Comparison of ENCODE assay signal across 15 mouse cellular contexts in genomic region chr1:128548220-128548998, GRCm38 (mm10). TPM values are rescaled to one million over a fixed set of nuclear protein-coding genes. Genes with fewer than 3 reads are reported as not detected.
DNase-seq lines count a peak whose midpoint lies in the region; ATAC-seq lines count a peak whose summit lies in the region.
"Had no signal": no experiment of that assay in that cellular context is flagged by ENCODE, and none has a peak within 500 bp of the region (broad histone marks: within the 10 kb centered on the region; RNA-seq: fewer than 3 reads in every experiment).

No protein-coding gene starts in this region.

- peak; percentile 10 for DNase-seq in lung, postnatal 36 days
- DNase-seq in lung, postnatal 14 days = no peak
- DNase-seq in CD4-positive, CD25-positive, alpha-beta regulatory T cell, adult 2 months (ENCODE audit: low read depth, low spot score) = peak; percentile 81
- peak; percentile 76 for DNase-seq in naive thymus-derived CD4-positive, alpha-beta T cell, adult 2 months (ENCODE audit: low read depth)
- no peak for DNase-seq in urinary bladder, postnatal 14 days (ENCODE audit: low spot score)
- no peak for DNase-seq in cerebellum, adult 11-12 months
- DNase-seq in right cerebral cortex, postnatal 14 days = no peak
- DNase-seq: heart, adult 2 months; heart, postnatal 10 days; kidney, adult 11 months; kidney, postnatal 25 days; layer of hippocampus, adult 9-11 months; lung, embryonic 14.5 days had no signal

- ATAC-seq in granulocyte monocyte progenitor cell, adult 5-6 weeks (replicated peaks; ENCODE audit: poor library complexity, severe bottlenecking) = peak; percentile 65
- ATAC-seq: Patski had no signal

RNA-seq across cellular contexts. Expression of gene Cxcr4, which starts 43.7 kb away (rescaled TPM):
- 151 and 195 TPM in 2 replicates for total RNA-seq in granulocyte monocyte progenitor cell, adult 5-6 weeks (2014; fragmentation: Nextera tagmentation)
- total RNA-seq in granulocyte monocyte progenitor cell, adult 5-6 weeks (2017) = 178 and 196 TPM in 2 replicates

Comparison
In these comparisons a context has a peak if more than half of its experiments do, and no peak if none do; other contexts are left out.
1. DNase-seq: peak in lung, postnatal 36 days (single experiment), CD4-positive, CD25-positive, alpha-beta regulatory T cell, adult 2 months (single experiment) and naive thymus-derived CD4-positive, alpha-beta T cell, adult 2 months (single experiment); none in lung, postnatal 14 days (single experiment), urinary bladder, postnatal 14 days (single experiment), cerebellum, adult 11-12 months (single experiment) and right cerebral cortex, postnatal 14 days (single experiment).